Mouse (Mus musculus): Measurements from ENCODE around the gene Dlec1.
A peak's percentile ranks its signal among the peaks of the same experiment; 100 is the strongest.

Gene Dlec1

GRCm38 (mm10) chr9:119101992-119102782, at the start of gene Dlec1:
Gene Dlec1, plus strand, starts transcription at chr9:119102478.
- peak; percentile 32 for DNase-seq (ENCODE audit: low read depth, low spot score)

- no peak for DNase-seq (ENCODE audit: low read depth, low spot score)
Measured at GRCm38 (mm10) chr9:119053964-119054576, 48.2 kb upstream of the Dlec1 start.

GRCm38 (mm10) chr9:119055336-119055735, 46.9 kb upstream of the Dlec1 start:
- no peak for DNase-seq (ENCODE audit: low read depth, low spot score)

GRCm38 (mm10) chr9:119058245-119058644, 44.0 kb upstream of the Dlec1 start:
- no peak for DNase-seq (ENCODE audit: low read depth, low spot score)

- no peak for DNase-seq (ENCODE audit: low read depth, low spot score)
Measured at GRCm38 (mm10) chr9:119060701-119061100, 41.6 kb upstream of the Dlec1 start.

GRCm38 (mm10) chr9:119063036-119063644, 39.1 kb upstream of the Dlec1 start:
- no peak for DNase-seq (ENCODE audit: low read depth, low spot score)

GRCm38 (mm10) chr9:119064296-119064695, 38.0 kb upstream of the Dlec1 start:
- no peak for DNase-seq (ENCODE audit: low read depth, low spot score)

GRCm38 (mm10) chr9:119067601-119068000, 34.7 kb upstream of the Dlec1 start:
- peak; percentile 40 for DNase-seq (ENCODE audit: low read depth, low spot score)

GRCm38 (mm10) chr9:119068266-119068665, 34.0 kb upstream of the Dlec1 start:
- no peak for DNase-seq (ENCODE audit: low read depth, low spot score)

GRCm38 (mm10) chr9:119070173-119070825, 32.0 kb upstream of the Dlec1 start:
- DNase-seq (ENCODE audit: low read depth, low spot score): no peak

GRCm38 (mm10) chr9:119071786-119072185, 30.5 kb upstream of the Dlec1 start:
- no peak for DNase-seq (ENCODE audit: low read depth, low spot score)

- DNase-seq (ENCODE audit: low read depth, low spot score): no peak
Measured at GRCm38 (mm10) chr9:119073184-119073895, 28.9 kb upstream of the Dlec1 start.

- DNase-seq (ENCODE audit: low read depth, low spot score): no peak
Measured at GRCm38 (mm10) chr9:119075685-119076084, 26.6 kb upstream of the Dlec1 start.

- no peak for DNase-seq (ENCODE audit: low read depth, low spot score)
Measured at GRCm38 (mm10) chr9:119080040-119080675, 22.1 kb upstream of the Dlec1 start.

GRCm38 (mm10) chr9:119082039-119082438, 20.2 kb upstream of the Dlec1 start:
- no peak for DNase-seq (ENCODE audit: low read depth, low spot score)

- DNase-seq (ENCODE audit: low read depth, low spot score): no peak
Measured at GRCm38 (mm10) chr9:119082656-119083430, 19.4 kb upstream of the Dlec1 start.

- DNase-seq (ENCODE audit: low read depth, low spot score): no peak
Measured at GRCm38 (mm10) chr9:119083966-119084365, 18.3 kb upstream of the Dlec1 start.

- DNase-seq (ENCODE audit: low read depth, low spot score): no peak
Measured at GRCm38 (mm10) chr9:119086451-119086850, 15.8 kb upstream of the Dlec1 start.

- no peak for DNase-seq (ENCODE audit: low read depth, low spot score)
Measured at GRCm38 (mm10) chr9:119087309-119087708, 15.0 kb upstream of the Dlec1 start.

- peak; percentile 45 for DNase-seq (ENCODE audit: low read depth, low spot score)
Measured at GRCm38 (mm10) chr9:119088148-119088801, 14.0 kb upstream of the Dlec1 start.
